Mouse (Mus musculus): ENCODE results near the gene Asb18. TPM values are rescaled to one million over a fixed set of nuclear protein-coding genes. Genes with fewer than 3 reads are reported as not detected.

Gene Asb18
- total and polyA plus RNA-seq, 3 experiments, result not detected

GRCm38 (mm10) chr1:89922883-89923641 is 91.4 kb downstream of the Asb18 start:
- no peak overlapping the region for H3K27ac ChIP-seq (ENCODE audit: control insufficient read depth, low read depth, low read length)
- no peaks in the 10 kb centered on the region for H3K79me2 ChIP-seq (ENCODE audit: control insufficient read depth, insufficient read depth, low read length, poor library complexity)
- no peaks in the 10 kb centered on the region for H3K9me3 ChIP-seq (replicated peaks; ENCODE audit: insufficient read depth, low read length)
- no peak for DNase-seq (ENCODE audit: low read depth, low spot score)
- TF ChIP-seq GATA1 (IDR thresholded peaks at IDR 0.05; ENCODE audit: low read depth, low read length) (no peak), SMC3 (IDR thresholded peaks at IDR 0.05; ENCODE audit: low read depth, low read length) (no peak), POLR2AphosphoS2 (IDR thresholded peaks at IDR 0.05; ENCODE audit: low read length) (no peak), ZC3H11A (IDR thresholded peaks at IDR 0.05; ENCODE audit: low read depth, low read length) (no peak), CHD1 (IDR thresholded peaks at IDR 0.05; ENCODE audit: low read depth, low read length) (no peak), MEF2A (IDR thresholded peaks at IDR 0.05; ENCODE audit: extremely low read depth, insufficient replicate concordance, low read depth, low read length, poor library complexity, severe bottlenecking) (no peak), ZKSCAN1 (IDR thresholded peaks at IDR 0.05; ENCODE audit: low read depth, low read length) (no peak), MYB (IDR thresholded peaks at IDR 0.05; ENCODE audit: low read depth, low read length) (no peak), TCF12 (IDR thresholded peaks at IDR 0.05; ENCODE audit: low read depth, low read length) (no peak), RAD21 (IDR thresholded peaks at IDR 0.05; ENCODE audit: low read depth, low read length) (no peak), GABPA (IDR thresholded peaks at IDR 0.05; ENCODE audit: low read depth, low read length) (no peak), RCOR1 (IDR thresholded peaks at IDR 0.05; ENCODE audit: low read depth, low read length) (no peak), ZMIZ1 (IDR thresholded peaks at IDR 0.05; ENCODE audit: low read depth, low read length) (no peak), ZNF384 (IDR thresholded peaks at IDR 0.05; ENCODE audit: low read depth, low read length) (no peak), MAFK (IDR thresholded peaks at IDR 0.05; ENCODE audit: borderline replicate concordance, low read depth, low read length) (no peak), ETS1 (IDR thresholded peaks at IDR 0.05; ENCODE audit: low read depth, low read length) (no peak)
- no peaks in the 10 kb centered on the region for H3K27me3 ChIP-seq (ENCODE audit: control insufficient read depth in 1 of 2, insufficient read depth in 2 of 2, low read length in 2 of 2)
- no peak overlapping the region for H3K9ac ChIP-seq (ENCODE audit: control insufficient read depth, low read depth, low read length, poor library complexity, severe bottlenecking)
- H3K4me3 ChIP-seq (ENCODE audit: control insufficient read depth in 1 of 2, insufficient read depth in 1 of 2, low read depth in 2 of 2, low read length in 2 of 2), result no peak overlapping the region
- no peaks in the 10 kb centered on the region for H3K36me3 ChIP-seq (ENCODE audit: control insufficient read depth in 1 of 2, insufficient read depth in 2 of 2, low read length in 2 of 2)
- no peaks in the 10 kb centered on the region for H3K4me1 ChIP-seq (ENCODE audit: control insufficient read depth in 1 of 2, insufficient read depth in 2 of 2, low read length in 2 of 2)

DNA sequence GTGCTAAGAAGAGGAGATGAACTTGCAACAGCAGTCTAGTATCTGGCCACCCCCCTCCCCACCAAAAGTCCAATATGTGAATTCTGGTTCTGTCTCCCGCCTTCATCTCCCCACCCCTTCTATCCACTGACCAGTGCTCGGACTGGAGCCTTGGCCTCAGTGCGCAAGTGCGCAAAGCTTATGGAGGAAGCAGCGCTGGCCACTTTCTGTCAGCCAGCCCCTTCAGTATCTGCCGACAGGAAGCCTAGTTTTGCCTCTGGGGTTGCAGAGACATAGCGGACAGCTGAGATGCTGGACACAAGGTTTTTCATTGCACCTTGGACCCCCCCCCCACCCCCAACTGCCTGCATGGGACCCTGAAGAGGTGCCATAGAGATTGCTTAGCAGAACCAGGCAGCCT is 92.2 kb downstream of the Asb18 start:
- H3K4me1 ChIP-seq (ENCODE audit: control insufficient read depth in 1 of 2, insufficient read depth in 2 of 2, low read length in 2 of 2), result no peaks in the 10 kb centered on the region
- DNase-seq (ENCODE audit: low read depth, low spot score), result no peak
- no peaks in the 10 kb centered on the region for H3K79me2 ChIP-seq (ENCODE audit: control insufficient read depth, insufficient read depth, low read length, poor library complexity)
- no peak overlapping the region for H3K27ac ChIP-seq (ENCODE audit: control insufficient read depth, low read depth, low read length)
- no peak for TF ChIP-seq NELFE (IDR thresholded peaks at IDR 0.05; ENCODE audit: low read depth, low read length)
- TF ChIP-seq EP300 (IDR thresholded peaks at IDR 0.05; ENCODE audit: low read depth in 1 of 2, low read length in 2 of 2), result no peak
- no peak for TF ChIP-seq MAFK (IDR thresholded peaks at IDR 0.05; ENCODE audit: borderline replicate concordance, low read depth, low read length)
- TF ChIP-seq ZMIZ1 (IDR thresholded peaks at IDR 0.05; ENCODE audit: low read depth, low read length), result no peak
- TF ChIP-seq MAZ (IDR thresholded peaks at IDR 0.05; ENCODE audit: low read depth, low read length), result no peak
- TF ChIP-seq CHD1 (IDR thresholded peaks at IDR 0.05; ENCODE audit: low read depth, low read length), result no peak
- no peak for TF ChIP-seq ETS1 (IDR thresholded peaks at IDR 0.05; ENCODE audit: low read depth, low read length)
- no peak for TF ChIP-seq CHD2 (IDR thresholded peaks at IDR 0.05; ENCODE audit: low read length)
- no peak for TF ChIP-seq TAL1 (IDR thresholded peaks at IDR 0.05; ENCODE audit: low read length)
- TF ChIP-seq RCOR1 (IDR thresholded peaks at IDR 0.05; ENCODE audit: low read depth, low read length), result no peak
- TF ChIP-seq TBP (IDR thresholded peaks at IDR 0.05; ENCODE audit: low read depth, low read length), result no peak
- no peak for TF ChIP-seq KAT2A (conservative IDR thresholded peaks at IDR 0.05; ENCODE audit: low read depth, low read length)
- TF ChIP-seq JUND (IDR thresholded peaks at IDR 0.05; ENCODE audit: low read depth, low read length), result no peak
- TF ChIP-seq SIN3A (IDR thresholded peaks at IDR 0.05; ENCODE audit: low read length), result no peak
- no peak for TF ChIP-seq SMC3 (IDR thresholded peaks at IDR 0.05; ENCODE audit: low read depth, low read length)
- no peak overlapping the region for H3K4me3 ChIP-seq (ENCODE audit: control insufficient read depth in 1 of 2, insufficient read depth in 1 of 2, low read depth in 2 of 2, low read length in 2 of 2)
- no peaks in the 10 kb centered on the region for H3K9me3 ChIP-seq (replicated peaks; ENCODE audit: insufficient read depth, low read length)
- H3K36me3 ChIP-seq (ENCODE audit: control insufficient read depth in 1 of 2, insufficient read depth in 2 of 2, low read length in 2 of 2), result no peaks in the 10 kb centered on the region
- H3K27me3 ChIP-seq (ENCODE audit: control insufficient read depth in 1 of 2, insufficient read depth in 2 of 2, low read length in 2 of 2), result no peaks in the 10 kb centered on the region
- no peak overlapping the region for H3K9ac ChIP-seq (ENCODE audit: control insufficient read depth, low read depth, low read length, poor library complexity, severe bottlenecking)
